Mouse (Mus musculus) sigmoid colon, adult 10 weeks (tissue): ENCODE data around the gene Itga1. TPM values are rescaled to one million over a fixed set of nuclear protein-coding genes. Genes with fewer than 3 reads are reported as not detected.

Source experiments
- polyA plus RNA-seq: library from polyadenylated mRNA; stranded (reverse); fragments of 350-450 nt; fragmentation: Illumina TruSeq; extraction: RNeasy Lipid Tissue Mini Kit (QIAGEN cat#74804); gene quantifications from one replicate; pipeline ENCODE4 v1.2.3, GENCODE M21; 2014; ENCODE audit warnings: low read depth, low replicate concordance

Itga1 gene
- 53.9 TPM for polyA plus RNA-seq

GRCm38 (mm10) chr13:115101355-115102191, at the start of gene Itga1, which contains the start of gene Gm49395:
Itga1 (minus strand) TSS chr13:115101964.
Gm49395 (minus strand) TSS chr13:115101921.

DNA sequence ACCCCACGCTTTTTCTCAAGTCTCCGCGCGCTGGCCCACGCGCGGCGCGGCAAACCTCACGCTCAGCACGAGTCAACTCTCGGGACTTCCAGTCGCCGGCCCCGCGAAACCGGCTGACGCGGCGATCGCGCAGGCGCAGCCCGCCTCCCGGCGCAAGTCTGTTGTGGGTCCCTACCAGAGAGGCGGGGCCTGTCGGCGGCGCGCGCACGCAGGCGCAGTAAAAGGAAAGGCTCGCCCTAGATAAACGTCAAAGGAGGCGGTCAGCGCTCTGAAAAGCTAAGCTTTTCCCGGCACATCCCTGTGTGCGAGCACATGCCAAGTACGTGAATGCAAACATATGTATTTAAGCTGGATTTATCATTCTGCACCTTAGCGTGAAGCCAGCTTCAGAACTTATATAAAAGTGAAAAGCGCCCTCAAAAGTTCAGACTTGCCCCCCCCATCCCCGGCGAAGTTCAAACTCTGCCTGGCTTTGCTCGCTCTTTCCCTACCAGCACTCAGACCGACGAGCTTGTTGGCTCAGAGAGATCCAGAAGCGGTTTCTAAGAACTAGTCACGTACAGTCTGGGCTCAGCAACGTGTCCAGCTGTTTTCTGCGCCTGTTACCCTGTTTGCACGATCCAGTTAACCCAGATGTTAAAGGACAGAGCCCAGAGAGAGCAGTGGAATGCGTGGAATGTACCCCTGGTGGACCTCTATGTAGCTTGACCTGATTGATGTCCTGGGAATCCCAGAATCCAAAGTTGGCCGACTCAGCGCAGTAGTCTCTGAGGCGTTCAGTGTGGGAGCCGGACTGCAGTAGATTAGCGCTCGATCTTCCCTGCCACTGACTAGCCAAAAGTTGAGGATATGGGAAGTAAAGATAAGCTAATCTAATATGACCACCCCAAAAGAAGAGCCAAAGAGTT, 11.4 kb downstream of the Itga1 start, which contains the start of gene Pelo:
TSS of gene Pelo (minus strand) at position 118 of the 908 bp plus-strand sequence.

GRCm38 (mm10) chr13:114931775-114932294, 169.9 kb downstream of the Itga1 start, which contains the start of gene Itga2:
Itga2 (minus strand) TSS chr13:114932100.

Other genes with a start within 250 kb of the Itga1 start
- gene Itga2, start 169.9 kb downstream of the Itga1 start, polyA plus RNA-seq = 32.5 TPM
- not detected for gene Pelo, start 11.8 kb downstream of the Itga1 start, polyA plus RNA-seq
- 2.8 TPM for gene Gm49395, start within 50 bp of the Itga1 start, polyA plus RNA-seq